Mouse (Mus musculus) embryonic facial prominence, embryonic 12.5 days (tissue): ENCODE results near the gene Tmem229b. TPM values are rescaled to one million over a fixed set of nuclear protein-coding genes. Genes with fewer than 3 reads are reported as not detected.

Experiments used
- ATAC-seq: fragments of 200-750 bp; cut with Nextera tagmentation; 2 replicates; pipeline ENCODE4 v1.8.0; 2017; ENCODE audit not compliant: insufficient number of reproducible peaks, insufficient read depth, low FRiP score, low TSS enrichment
- H3K27ac ChIP-seq: fragments of 300-500 bp; sonication (generic); 2 replicates; pipeline ENCODE4 v1.5.1; 2016; ENCODE audit warnings: mild to moderate bottlenecking
- H3K27me3 ChIP-seq: fragments of 300-500 bp; sonication (generic); 2 replicates; pipeline ENCODE4 v1.6.1; 2016; ENCODE audit warnings: mild to moderate bottlenecking, moderate library complexity
- H3K36me3 ChIP-seq: fragments of 300-500 bp; sonication (generic); 2 replicates; pipeline ENCODE4 v1.6.1; 2016; ENCODE audit warnings: mild to moderate bottlenecking
- H3K4me1 ChIP-seq: fragments of 300-500 bp; sonication (generic); 2 replicates; pipeline ENCODE4 v1.6.1; 2016
- H3K4me2 ChIP-seq: fragments of 300-500 bp; sonication (generic); replicated peaks from 2 replicates; pipeline ENCODE4 v1.6.1; 2016; ENCODE audit warnings: mild to moderate bottlenecking, moderate library complexity
- H3K4me3 ChIP-seq: fragments of 300-500 bp; sonication (generic); 2 replicates; pipeline ENCODE4 v1.5.1; 2016; ENCODE audit warnings: mild to moderate bottlenecking
- H3K9ac ChIP-seq: fragments of 300-500 bp; sonication (generic); 2 replicates; pipeline ENCODE4 v1.6.1; 2016; ENCODE audit warnings: mild to moderate bottlenecking, moderate library complexity
- H3K9me3 ChIP-seq: fragments of 300-500 bp; sonication (generic); 2 replicates; pipeline ENCODE4 v1.6.1; 2016; ENCODE audit warnings: mild to moderate bottlenecking, moderate library complexity
- WGBS: fragments of 180-500 bp; shearing (Covaris S2); methylation state at CpG from one replicate; pipeline ENCODE4 v1.1.7; 2016; 5-methylcytosine and 5-hydroxymethylcytosine counted together
- polyA plus RNA-seq: library from polyadenylated mRNA; unstranded; fragments of >200 nt; fragmentation: Nextera tagmentation; extraction: Ambion mirVana; gene quantifications from 2 replicates; pipeline ENCODE4 v1.2.1, GENCODE M21; 2016

The Tmem229b gene
- polyA plus RNA-seq, 1 experiment from 2014 or later = 8.0 TPM

- H3K4me3 ChIP-seq = no peak overlapping the region
- ATAC-seq = no peak
- H3K9me3 ChIP-seq = no peaks in the 10 kb centered on the region
- 71% methylated on average over 3 of the region's 3 CpGs for WGBS
- H3K4me2 ChIP-seq = no peak overlapping the region
- H3K4me1 ChIP-seq = peaks cover 8% of the 10 kb centered on the region; the same call in 1 of the 2 replicates
- no peak overlapping the region for H3K9ac ChIP-seq
- H3K27me3 ChIP-seq = peaks cover 25% of the 10 kb centered on the region
- H3K27ac ChIP-seq = no peak overlapping the region
- no peaks in the 10 kb centered on the region for H3K36me3 ChIP-seq
These were observed 91.1 kb downstream of the Tmem229b start for GRCm38 (mm10) chr12:78916278-78916677.

GRCm38 (mm10) chr12:78915561-78915960 lies 91.9 kb downstream of the Tmem229b start:
- Histone ChIP-seq H3K4me2 (no peak overlapping the region), H3K27me3 (peaks cover 32% of the 10 kb centered on the region), H3K27ac (no peak overlapping the region), H3K9me3 (no peaks in the 10 kb centered on the region), H3K4me1 (peaks cover 15% of the 10 kb centered on the region; the same call in 1 of the 2 replicates), H3K9ac (no peak overlapping the region), H3K36me3 (no peaks in the 10 kb centered on the region), H3K4me3 (no peak overlapping the region)
- no peak for ATAC-seq
- WGBS = 73% methylated on average over 3 of the region's 3 CpGs

DNA sequence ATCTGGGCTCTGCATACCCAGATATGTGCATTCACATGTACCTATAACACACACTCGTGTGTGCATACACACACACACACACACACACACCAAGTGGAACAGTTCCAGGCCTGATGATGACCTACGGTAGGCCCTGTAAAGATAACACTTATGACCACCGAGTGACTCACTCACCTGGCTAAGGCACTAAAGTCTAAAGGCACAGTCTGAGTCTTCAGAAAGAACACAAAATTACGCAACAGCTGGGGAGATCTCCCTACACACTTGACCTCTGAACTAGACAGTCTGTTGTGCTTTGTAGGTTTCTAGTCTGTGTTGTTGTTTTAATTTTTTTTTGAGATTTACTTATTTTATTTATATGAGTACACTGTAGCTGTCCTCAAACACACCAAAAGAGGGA lies 93.0 kb downstream of the Tmem229b start:
- no peak overlapping the region for H3K9ac ChIP-seq
- no peak overlapping the region for H3K4me2 ChIP-seq
- H3K36me3 ChIP-seq = no peaks in the 10 kb centered on the region
- ATAC-seq = no peak
- H3K4me1 ChIP-seq = peaks cover 15% of the 10 kb centered on the region; the same call in 1 of the 2 replicates
- no peak overlapping the region for H3K27ac ChIP-seq
- H3K4me3 ChIP-seq = no peak overlapping the region
- H3K27me3 ChIP-seq = peaks cover 42% of the 10 kb centered on the region
- no peaks in the 10 kb centered on the region for H3K9me3 ChIP-seq
- WGBS = 86% methylated on average over 4 of the region's 4 CpGs

Other genes with a start within 250 kb of the Tmem229b start
- 70.1 and 74.4 TPM in 2 replicates for gene Atp6v1d, start 146.0 kb downstream of the Tmem229b start, polyA plus RNA-seq
- 199 and 208 TPM in 2 replicates for gene Eif2s1, start 145.8 kb downstream of the Tmem229b start, polyA plus RNA-seq
- gene Plek2, start 100.7 kb downstream of the Tmem229b start, polyA plus RNA-seq = 3.0 and 4.1 TPM in 2 replicates
- gene Plekhh1, start 21.5 kb upstream of the Tmem229b start, polyA plus RNA-seq = 3.0 and 4.3 TPM in 2 replicates
- 34.9 and 36.5 TPM in 2 replicates for gene Pigh, start 82.0 kb upstream of the Tmem229b start, polyA plus RNA-seq
- 3.3 and 3.7 TPM in 2 replicates for gene Arg2, start 123.2 kb upstream of the Tmem229b start, polyA plus RNA-seq
- 90.6 and 98.2 TPM in 2 replicates for gene Vti1b, start 165.0 kb upstream of the Tmem229b start, polyA plus RNA-seq
- 24.5 and 24.7 TPM in 2 replicates for gene Rdh11, start 184.7 kb upstream of the Tmem229b start, polyA plus RNA-seq
- 1.9 and 2.7 TPM in 2 replicates for gene Rdh12, start 201.3 kb upstream of the Tmem229b start, polyA plus RNA-seq